Mouse (Mus musculus) thymus, postnatal 14 days (tissue): ENCODE results near the gene Ctxn1.
"Not testable (repeated sequence)": the region's sequence is repeated elsewhere in the genome, so short reads cannot be mapped to it uniquely, and the experiment has no call there.

Experiments used
- DNase-seq: peaks from one replicate; pipeline ENCODE4 v3.0.0; 2021

The Ctxn1 gene

GRCm38 (mm10) chr8:4259125-4259804 lies at the start of gene Ctxn1:
TSS of gene Ctxn1 (minus strand) at chr8:4259274.
- DNase-seq, result peak; percentile 99

DNA sequence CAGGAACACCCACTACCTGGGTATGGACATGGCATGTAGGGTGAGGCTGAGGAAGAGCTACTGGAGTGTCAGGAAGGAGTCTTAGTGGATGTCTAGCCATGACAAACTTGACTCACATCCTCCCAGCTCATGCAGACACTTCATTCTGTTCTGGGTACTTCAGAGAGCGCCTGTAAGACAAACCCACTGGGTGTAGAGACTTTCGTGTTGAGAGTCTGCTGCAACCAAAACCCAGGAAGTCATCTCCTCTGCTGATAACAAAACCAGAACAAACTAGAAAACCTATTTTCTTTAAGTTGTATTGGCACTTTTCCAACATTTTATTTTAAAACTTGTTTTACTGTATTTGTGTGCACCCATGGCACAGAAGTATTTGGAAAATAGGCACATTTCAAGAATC lies 46.8 kb upstream of the Ctxn1 start:
- no peak for DNase-seq

DNA sequence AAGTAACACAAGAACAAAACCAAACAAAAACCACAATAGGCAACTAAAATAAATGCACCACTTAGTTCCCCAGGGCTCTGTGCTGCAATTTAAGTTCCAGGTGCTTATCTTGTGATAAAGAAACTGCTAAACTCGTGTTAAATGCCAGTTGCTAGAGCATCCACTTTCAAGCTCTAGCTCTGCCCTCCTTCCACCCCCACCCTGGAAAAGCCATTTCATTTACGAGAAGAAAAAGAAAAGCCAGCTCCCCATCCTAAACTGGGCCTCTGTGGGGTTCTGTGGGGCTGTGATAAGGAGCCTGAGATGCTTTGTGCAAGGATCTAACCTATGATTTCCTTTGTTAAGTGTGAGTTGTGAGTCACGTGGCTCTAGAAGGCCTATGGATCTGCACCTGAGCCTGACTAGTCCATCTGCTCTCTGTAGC lies 45.1 kb upstream of the Ctxn1 start:
- no peak for DNase-seq

DNA sequence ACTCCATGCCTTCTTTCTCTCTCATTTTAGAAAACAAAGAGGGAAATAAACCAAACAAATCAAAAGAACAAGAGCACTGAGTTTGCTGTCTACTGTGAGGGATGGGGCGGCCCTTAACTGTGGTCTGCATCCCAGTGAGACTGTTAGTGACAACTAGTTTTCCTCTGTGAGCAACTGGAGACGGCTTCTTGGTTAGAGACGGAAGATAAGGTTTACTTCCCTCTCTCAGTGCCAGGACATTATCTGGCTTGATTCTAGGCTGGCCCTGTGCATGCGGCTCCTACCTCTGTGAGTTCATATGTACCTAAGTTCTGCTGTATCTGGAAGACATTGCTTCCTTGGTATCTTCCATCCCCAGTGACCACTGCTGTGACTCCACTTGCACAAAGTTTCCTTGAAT lies 38.7 kb upstream of the Ctxn1 start:
- DNase-seq, result no peak

DNA sequence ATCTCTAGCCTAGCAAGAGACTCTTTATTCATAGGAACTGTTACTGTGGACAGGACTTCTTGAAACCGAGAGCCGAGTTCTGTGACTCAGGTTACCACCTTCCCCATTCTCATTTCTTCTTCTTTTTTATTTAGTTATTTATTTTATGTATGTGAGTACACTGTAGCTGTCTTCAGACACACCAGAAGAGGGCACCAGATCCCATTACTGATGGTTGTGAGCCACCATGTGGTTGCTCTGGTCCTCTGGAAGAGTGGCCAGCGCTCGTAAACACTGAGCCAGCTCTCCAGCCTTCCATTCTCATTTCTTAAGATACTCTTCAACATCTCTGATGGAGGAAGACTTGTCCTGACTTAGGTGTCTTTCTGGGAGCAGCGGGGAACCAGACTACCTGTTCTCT lies 33.7 kb upstream of the Ctxn1 start:
- no peak for DNase-seq

- no peak for DNase-seq
These were observed 17.0 kb upstream of the Ctxn1 start for GRCm38 (mm10) chr8:4276111-4276465.

- peak; percentile 95 for DNase-seq
These were observed 16.4 kb upstream of the Ctxn1 start, which contains the start of gene Timm44 for GRCm38 (mm10) chr8:4275275-4276110. TSS of gene Timm44 (minus strand) at chr8:4275913.

DNA sequence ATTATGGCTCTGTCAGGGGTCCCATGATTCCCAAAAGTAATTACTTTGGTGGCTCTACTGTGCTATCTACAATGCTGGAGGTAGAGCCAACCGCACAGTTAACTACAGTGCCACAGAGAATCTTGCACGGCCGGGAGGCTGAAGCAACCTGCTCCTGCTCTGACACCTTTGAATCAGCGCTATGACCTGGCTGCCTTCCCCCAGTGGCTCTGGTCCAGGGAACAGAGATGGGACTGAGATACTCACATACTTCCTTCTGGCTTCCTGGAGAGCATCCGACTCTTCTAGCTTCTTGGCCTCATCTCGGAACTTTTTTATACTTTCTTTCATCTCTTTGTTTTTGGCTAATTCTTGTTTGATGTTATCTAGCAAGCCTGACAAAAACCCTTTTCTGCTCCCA lies 10.5 kb upstream of the Ctxn1 start:
- DNase-seq, result no peak

GRCm38 (mm10) chr8:4267627-4268026 lies 8.6 kb upstream of the Ctxn1 start:
- peak; percentile 37 for DNase-seq

- DNase-seq, result no peak
These were observed 6.3 kb upstream of the Ctxn1 start for GRCm38 (mm10) chr8:4265160-4265914.

GRCm38 (mm10) chr8:4263105-4263791 lies 4.2 kb upstream of the Ctxn1 start:
- DNase-seq, result no peak

- DNase-seq, result no peak
These were observed 714 bp upstream of the Ctxn1 start for GRCm38 (mm10) chr8:4259805-4260170.

DNA sequence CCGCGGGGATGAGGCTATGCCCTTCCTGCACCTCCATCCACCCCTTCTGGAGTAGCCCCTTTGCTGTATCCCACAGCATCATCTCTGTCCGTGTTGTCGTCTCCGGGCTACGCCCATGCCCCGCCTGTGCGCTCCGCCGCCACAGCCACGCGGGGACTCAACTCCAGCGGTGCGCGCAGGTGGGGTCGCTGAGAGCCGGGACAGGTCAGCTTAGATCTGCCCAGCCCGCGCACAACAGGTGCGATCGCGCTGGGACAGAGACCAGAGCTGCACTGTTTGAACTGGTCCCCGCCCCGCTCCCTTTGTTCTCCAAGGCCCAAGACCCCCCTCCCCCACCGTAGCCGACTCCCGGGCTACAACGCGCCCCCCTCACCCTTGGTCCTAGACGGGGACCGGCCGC lies 396 bp downstream of the Ctxn1 start:
- no peak for DNase-seq

DNA sequence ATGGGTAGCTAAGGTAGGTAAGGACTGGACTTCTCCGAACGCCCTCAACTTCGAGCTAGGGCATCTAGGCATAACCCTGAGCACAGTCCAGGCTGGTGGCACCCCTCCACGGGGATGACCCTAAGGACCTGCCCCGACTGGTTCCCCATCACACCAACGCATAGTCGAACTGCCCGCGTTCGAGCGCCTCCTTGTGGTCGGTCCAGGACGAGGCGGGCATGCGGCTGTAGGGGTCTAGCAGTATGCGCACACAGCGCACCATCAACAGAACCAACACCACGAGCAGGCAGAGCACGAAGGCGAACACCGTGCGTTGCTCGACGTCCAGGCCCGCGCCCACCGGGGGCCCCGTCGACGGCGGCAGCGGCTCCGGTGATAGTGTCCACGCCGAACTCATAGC lies 841 bp downstream of the Ctxn1 start:
- peak; percentile 88 for DNase-seq

DNA sequence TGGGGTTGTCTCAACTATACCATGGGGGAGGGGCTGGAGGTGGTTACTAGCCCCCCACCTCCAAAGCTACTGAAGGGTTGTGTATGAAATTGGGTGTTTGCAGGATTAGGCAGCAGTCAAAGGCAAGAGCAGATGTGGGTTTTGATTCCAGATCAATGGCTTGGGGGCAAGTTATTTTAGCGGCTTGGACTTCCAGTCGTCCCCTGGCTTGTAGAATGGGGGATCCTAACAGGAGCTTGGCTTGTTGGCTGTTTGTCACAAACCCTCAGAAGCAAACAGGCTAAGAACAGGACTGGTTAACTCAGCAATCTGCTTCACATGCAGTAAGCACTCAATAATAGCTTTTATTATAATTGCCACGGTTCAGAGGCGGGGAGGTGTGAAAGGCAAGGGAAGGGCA lies 1.7 kb downstream of the Ctxn1 start:
- no peak for DNase-seq

GRCm38 (mm10) chr8:4256911-4257310 lies 2.2 kb downstream of the Ctxn1 start:
- no peak for DNase-seq

DNA sequence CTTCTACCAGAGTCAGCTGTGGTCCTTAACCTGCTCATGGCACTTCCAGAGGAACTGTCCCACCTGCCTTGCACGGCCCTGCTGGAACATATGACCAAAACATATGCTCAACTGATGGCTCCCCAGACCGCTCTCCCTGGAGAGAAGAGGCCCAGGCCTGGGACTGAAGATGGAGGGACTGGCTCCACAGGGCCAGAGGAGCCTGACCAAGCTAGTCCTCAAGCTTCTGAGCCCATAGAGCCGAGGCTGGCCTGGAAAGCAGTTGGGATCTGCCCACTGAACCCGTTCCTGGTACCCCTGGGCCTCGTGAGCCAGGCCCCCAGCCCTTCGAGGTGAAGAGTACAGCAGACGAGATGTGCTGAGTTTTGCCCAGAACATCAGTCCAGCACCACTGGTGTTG lies 3.6 kb downstream of the Ctxn1 start:
- DNase-seq, result not testable (repeated sequence)

GRCm38 (mm10) chr8:4254001-4254400 lies 5.1 kb downstream of the Ctxn1 start:
- DNase-seq, result no peak

DNA sequence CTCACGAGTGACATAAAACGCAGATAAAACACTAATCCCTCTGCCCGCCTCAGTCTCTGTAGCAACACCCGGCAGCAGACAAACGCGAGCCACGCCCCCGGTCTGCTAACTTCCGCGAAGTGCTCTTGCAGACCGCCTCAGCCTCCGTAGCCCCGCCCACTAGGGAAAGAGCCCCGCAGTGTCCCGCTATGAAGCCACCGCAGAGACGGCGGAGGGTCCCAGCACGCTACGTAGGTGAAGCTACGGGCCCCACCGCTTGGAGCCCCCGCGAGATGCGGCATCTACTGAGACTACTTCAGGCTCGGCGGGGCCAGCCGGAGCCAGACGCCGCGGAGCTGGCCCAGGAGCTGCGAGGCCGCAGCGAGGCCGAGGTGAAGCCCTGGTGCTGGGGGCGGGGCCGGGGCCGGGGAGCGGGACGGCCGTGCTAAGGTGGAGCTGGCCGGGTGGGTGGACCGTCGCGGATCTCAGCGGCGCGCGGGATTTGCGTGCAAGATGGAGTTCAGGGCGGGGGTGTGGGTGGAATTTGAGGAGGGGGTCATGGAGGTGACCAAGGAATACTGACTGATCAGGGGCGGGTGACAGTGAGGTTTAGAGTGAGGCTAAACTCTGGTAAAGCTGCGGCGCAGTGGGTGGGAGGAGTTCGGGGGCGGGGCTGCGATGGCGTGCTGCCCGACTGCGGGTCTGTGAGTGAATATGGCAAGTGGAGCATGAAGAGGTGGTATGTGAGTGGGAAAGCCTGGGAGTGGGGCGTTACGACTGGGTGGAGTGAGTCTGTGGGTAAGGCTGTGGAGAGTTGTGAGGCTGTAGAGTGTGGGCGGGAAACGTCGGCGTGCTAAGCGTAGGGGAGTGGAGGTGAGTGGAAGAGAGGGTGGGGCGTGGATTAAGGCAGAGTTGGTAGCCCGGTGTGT lies 5.9 kb downstream of the Ctxn1 start, which contains the start of gene Snapc2:
Snapc2 (plus strand) TSS at position 147 of the 908 bp plus-strand sequence.
- peak; percentile 97 for DNase-seq

- no peak for DNase-seq
These were observed 6.8 kb downstream of the Ctxn1 start for GRCm38 (mm10) chr8:4252116-4252760.

- peak; percentile 88 for DNase-seq
These were observed 8.6 kb downstream of the Ctxn1 start for GRCm38 (mm10) chr8:4250306-4250970.
